In genomic region chr12:17373470-17373975, GRCm38 (mm10) we compare ENCODE assay signal across 33 mouse cellular contexts. TPM values are rescaled to one million over a fixed set of nuclear protein-coding genes. Genes with fewer than 3 reads are reported as not detected.
DNase-seq lines count a peak whose midpoint lies in the region; ATAC-seq and TF ChIP-seq lines count a peak whose summit lies in the region.
"Had no signal": no experiment of that assay in that cellular context is flagged by ENCODE, and none has a peak within 500 bp of the region (broad histone marks: within the 10 kb centered on the region; RNA-seq: fewer than 3 reads in every experiment).

No protein-coding gene starts in this region.

- H3K36me3 ChIP-seq in C2C12 (ENCODE audit: control insufficient read depth, insufficient read depth): peaks cover 95% of the 10 kb centered on the region
- H3K36me3 ChIP-seq in heart, embryonic 10.5 days: peaks cover 80% of the 10 kb centered on the region

- H3K4me1 ChIP-seq in heart, embryonic 10.5 days: no peaks in the 10 kb centered on the region
- H3K4me1 ChIP-seq: forebrain, embryonic 12.5 days; heart, embryonic 15.5 days; hindbrain, embryonic 12.5 days; liver, embryonic 13.5 days; neural tube, embryonic 13.5 days; stomach, embryonic 15.5 days had no signal

- no peaks in the 10 kb centered on the region for H3K27me3 ChIP-seq in C2C12 (ENCODE audit: control insufficient read depth, insufficient read depth, insufficient read length)
- H3K27me3 ChIP-seq in heart, embryonic 10.5 days (ENCODE audit: insufficient read depth, poor library complexity, severe bottlenecking): no peaks in the 10 kb centered on the region
- H3K27me3 ChIP-seq: forebrain, embryonic 12.5 days; heart, embryonic 15.5 days; hindbrain, embryonic 12.5 days; liver, embryonic 13.5 days; neural tube, embryonic 13.5 days; stomach, embryonic 15.5 days had no signal

- peaks cover 2% of the 10 kb centered on the region for H3K79me3 ChIP-seq in C2C12 (ENCODE audit: low read depth)

- 91% methylated on average over 5 of the region's 5 CpGs for WGBS in heart, embryonic 10.5 days

- H3K79me2 ChIP-seq in C2C12 (ENCODE audit: control insufficient read depth, insufficient read depth): peaks cover 5% of the 10 kb centered on the region

- TF ChIP-seq CTCF in C2C12 (IDR thresholded peaks at IDR 0.05; ENCODE audit: control insufficient read depth, insufficient read depth, insufficient read length): no peak

- DNase-seq in 3T3-L1 (ENCODE audit: low read depth, low spot score): peak; percentile 12
- DNase-seq in T-cell, adult 2 months (ENCODE audit: low spot score): peak; percentile 33
- DNase-seq in lung, adult 18-20 months: no peak
- DNase-seq in layer of hippocampus, postnatal 14 days (ENCODE audit: low spot score in 2 of 2): no peak
- no peak for DNase-seq in heart, embryonic 10.5 days (ENCODE audit: low spot score)
- DNase-seq: adrenal gland, postnatal 10 days; cerebellum, adult 11-12 months; cerebellum, adult 9-11 months; forebrain, postnatal 0 days; heart, postnatal 36 days; kidney, adult 11 months; kidney, postnatal 25 days; layer of hippocampus, postnatal 36 days; left cerebral cortex, postnatal 4 days; liver, embryonic 13.5 days; lung, adult 2 months; lung, postnatal 10 days; thymus, postnatal 14 days had no signal

- no peaks in the 10 kb centered on the region for H3K9me3 ChIP-seq in heart, embryonic 10.5 days
- H3K9me3 ChIP-seq: forebrain, embryonic 12.5 days; heart, embryonic 15.5 days; hindbrain, embryonic 12.5 days; liver, embryonic 13.5 days; neural tube, embryonic 13.5 days; stomach, embryonic 15.5 days had no signal

- ATAC-seq in megakaryocyte, adult 5-6 weeks (ENCODE audit: poor library complexity, severe bottlenecking): 0 out of 2 replicates have a peak, but pooled peaks have one; percentile 40
- ATAC-seq: forebrain, postnatal 0 days; midbrain, embryonic 16.5 days had no signal

- H3K27ac ChIP-seq in heart, embryonic 10.5 days: no peak overlapping the region
- H3K27ac ChIP-seq: forebrain, embryonic 12.5 days; heart, embryonic 15.5 days; hindbrain, embryonic 12.5 days; layer of hippocampus, adult 2 months; liver, embryonic 13.5 days; macrophage; neural tube, embryonic 13.5 days; stomach, embryonic 15.5 days had no signal

- H3K4me3 ChIP-seq in C2C12 (ENCODE audit: insufficient read depth, poor library complexity, severe bottlenecking): no peak overlapping the region
- H3K4me3 ChIP-seq in heart, embryonic 10.5 days: no peak overlapping the region
- H3K4me3 ChIP-seq: erythroblast, embryonic 14.5 days; forebrain, embryonic 12.5 days; heart, embryonic 15.5 days; hindbrain, embryonic 12.5 days; layer of hippocampus, adult 2 months; liver, embryonic 13.5 days; neural tube, embryonic 13.5 days; stomach, embryonic 15.5 days had no signal

- H3ac ChIP-seq in C2C12 (ENCODE audit: control insufficient read depth, insufficient read length, low read depth): no peak overlapping the region

TF ChIP-seq in C2C12, 6 proteins besides CTCF, POLR2A, EP300 and RAD21:
- peak; percentile 5 for TF ChIP-seq MYOD1 (IDR thresholded peaks at IDR 0.05; ENCODE audit: control insufficient read depth, insufficient read length, low read depth)
- TF ChIP-seq MYOG (IDR thresholded peaks at IDR 0.05; ENCODE audit: control insufficient read depth, extremely low read depth, insufficient read length): no peak
TF ChIP-seq in C2C12: peak in this region for 1.

RNA-seq across cellular contexts. Expression of gene Nol10, which starts 25.3 kb away (rescaled TPM):
- 20.3 TPM for polyA plus RNA-seq in C2C12 (2012; fragmentation: generic; extraction: Trizol)
- 7.0 and 10.6 TPM in 2 replicates for total RNA-seq in megakaryocyte, adult 5-6 weeks (2015)
- total RNA-seq in megakaryocyte, adult 5-6 weeks (2017): 5.9 and 6.0 TPM in 2 replicates
- 10 to 100 TPM; 19.7 to 20.2 TPM for total RNA-seq in layer of hippocampus, postnatal 14 days (2021)
- 20.0 and 25.6 TPM in 2 replicates for polyA plus RNA-seq in heart, embryonic 10.5 days (2016; fragmentation: Nextera tagmentation; extraction: Ambion mirVana)

RNA-seq across cellular contexts. Expression of gene Atp6v1c2, which starts 44.4 kb away (rescaled TPM):
- 0.35 TPM for polyA plus RNA-seq in C2C12 (2012; fragmentation: generic; extraction: Trizol)
- not detected in 2 replicates for total RNA-seq in megakaryocyte, adult 5-6 weeks (2015)
- total RNA-seq in megakaryocyte, adult 5-6 weeks (2017): not detected in 2 replicates
- 1 to 10 TPM; 3.1 to 3.4 TPM for total RNA-seq in layer of hippocampus, postnatal 14 days (2021)
- 0.43 and 0.69 TPM in 2 replicates for polyA plus RNA-seq in heart, embryonic 10.5 days (2016; fragmentation: Nextera tagmentation; extraction: Ambion mirVana)
- total RNA-seq: common myeloid progenitor, adult 5-6 weeks; gastrocnemius, adult 8-10 months; heart, postnatal 36 days had no signal
- polyA plus RNA-seq: erythroblast, embryonic 14.5 days; liver, embryonic 13.5 days; macrophage; small intestine, adult 2 months; urinary bladder, adult 2 months had no signal

Comparison
In these comparisons a context has a peak if more than half of its experiments do, and no peak if none do; other contexts are left out.
1. DNase-seq: peak in 3T3-L1 (single experiment) and T-cell, adult 2 months (single experiment); none in lung, adult 18-20 months (0 of 2), layer of hippocampus, postnatal 14 days (0 of 2) and heart, embryonic 10.5 days (single experiment).
2. RNA of gene Atp6v1c2, which starts 44.4 kb away (total RNA-seq): 3.1 to 3.4 TPM in layer of hippocampus, postnatal 14 days; not detected in megakaryocyte, adult 5-6 weeks; every median in the first group is over 4 times any median in the second.